Mouse (Mus musculus): ENCODE measurements around the gene Nek10. TPM values are rescaled to one million over a fixed set of nuclear protein-coding genes. Genes with fewer than 3 reads are reported as not detected.
A peak's percentile ranks its signal among the peaks of the same experiment; 100 is the strongest.

Gene Nek10
- polyA plus RNA-seq, 1 experiment from 2014 or later: 0.03 TPM

DNA sequence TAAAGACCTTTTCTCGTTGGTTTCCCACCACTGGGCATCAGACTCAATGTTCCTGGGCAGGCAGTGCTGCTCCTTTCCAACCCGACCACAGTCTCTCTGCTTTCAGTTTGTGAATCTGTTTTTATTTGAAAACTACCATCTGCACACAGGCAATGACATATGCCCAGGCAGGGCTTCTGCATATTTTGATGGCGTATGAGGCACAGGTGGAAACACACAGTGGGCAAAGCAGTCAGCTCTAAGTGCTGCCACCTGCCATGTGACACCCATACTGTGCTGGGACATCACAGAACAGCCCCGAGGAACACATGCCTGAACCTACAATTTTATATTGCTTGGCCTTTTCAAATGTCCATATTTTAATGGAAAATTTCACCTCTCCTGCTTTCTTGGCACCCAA lies 68.5 kb downstream of the Nek10 start:
- no peak overlapping the region for H3K27ac ChIP-seq
- H3K9ac ChIP-seq: no peak overlapping the region
- no peak for ATAC-seq (replicated peaks; ENCODE audit: insufficient number of reproducible peaks, insufficient read depth, low FRiP score, low read depth)
- no peaks in the 10 kb centered on the region for H3K4me1 ChIP-seq (replicated peaks)
- no peak overlapping the region for H3K4me2 ChIP-seq
- no peak overlapping the region for H3K4me3 ChIP-seq
- WGBS: 79% methylated on average over 4 of the region's 4 CpGs
- no peaks in the 10 kb centered on the region for H3K27me3 ChIP-seq
- no peaks in the 10 kb centered on the region for H3K36me3 ChIP-seq
- no peaks in the 10 kb centered on the region for H3K9me3 ChIP-seq (replicated peaks)

- no peak; the same call in 1 of the 2 replicates for ATAC-seq (replicated peaks; ENCODE audit: insufficient number of reproducible peaks, insufficient read depth, low FRiP score, low read depth)
- no peaks in the 10 kb centered on the region for H3K4me1 ChIP-seq (replicated peaks)
- WGBS: 4% methylated on average over 4 of the region's 4 CpGs
- no peaks in the 10 kb centered on the region for H3K36me3 ChIP-seq
- no peak overlapping the region for H3K9ac ChIP-seq
- no peaks in the 10 kb centered on the region for H3K9me3 ChIP-seq (replicated peaks)
- no peaks in the 10 kb centered on the region for H3K27me3 ChIP-seq
- no peak overlapping the region for H3K4me2 ChIP-seq
- no peak overlapping the region for H3K4me3 ChIP-seq
- no peak overlapping the region for H3K27ac ChIP-seq
Observed at GRCm38 (mm10) chr14:14893932-14894652, 90.9 kb downstream of the Nek10 start.

- no peaks in the 10 kb centered on the region for H3K4me1 ChIP-seq (replicated peaks)
- no peak overlapping the region for H3K4me3 ChIP-seq
- no peak for ATAC-seq (replicated peaks; ENCODE audit: insufficient number of reproducible peaks, insufficient read depth, low FRiP score, low read depth)
- no peak overlapping the region for H3K9ac ChIP-seq
- no peak overlapping the region for H3K4me2 ChIP-seq
- no peak overlapping the region for H3K27ac ChIP-seq
- H3K36me3 ChIP-seq: no peaks in the 10 kb centered on the region
- H3K27me3 ChIP-seq: no peaks in the 10 kb centered on the region
- no peaks in the 10 kb centered on the region for H3K9me3 ChIP-seq (replicated peaks)
Observed at GRCm38 (mm10) chr14:14894776-14895175, 91.6 kb downstream of the Nek10 start.

GRCm38 (mm10) chr14:14895363-14895762 lies 92.1 kb downstream of the Nek10 start:
- Histone ChIP-seq H3K36me3 (no peaks in the 10 kb centered on the region), H3K27ac (no peak overlapping the region), H3K4me2 (no peak overlapping the region), H3K27me3 (no peaks in the 10 kb centered on the region), H3K9ac (no peak overlapping the region), H3K4me1 (replicated peaks) (no peaks in the 10 kb centered on the region), H3K4me3 (no peak overlapping the region), H3K9me3 (replicated peaks) (no peaks in the 10 kb centered on the region)
- no peak for ATAC-seq (replicated peaks; ENCODE audit: insufficient number of reproducible peaks, insufficient read depth, low FRiP score, low read depth)
- WGBS: 38% methylated on average over 2 of the region's 2 CpGs

GRCm38 (mm10) chr14:14896399-14897136 lies 93.4 kb downstream of the Nek10 start:
- H3K9me3 ChIP-seq (replicated peaks): no peaks in the 10 kb centered on the region
- H3K27ac ChIP-seq: no peak overlapping the region
- no peaks in the 10 kb centered on the region for H3K27me3 ChIP-seq
- no peak for ATAC-seq (replicated peaks; ENCODE audit: insufficient number of reproducible peaks, insufficient read depth, low FRiP score, low read depth)
- no peak overlapping the region for H3K9ac ChIP-seq
- no peak overlapping the region for H3K4me3 ChIP-seq
- H3K36me3 ChIP-seq: no peaks in the 10 kb centered on the region
- no peaks in the 10 kb centered on the region for H3K4me1 ChIP-seq (replicated peaks)
- WGBS: 63% methylated on average over 3 of the region's 3 CpGs
- no peak overlapping the region for H3K4me2 ChIP-seq

DNA sequence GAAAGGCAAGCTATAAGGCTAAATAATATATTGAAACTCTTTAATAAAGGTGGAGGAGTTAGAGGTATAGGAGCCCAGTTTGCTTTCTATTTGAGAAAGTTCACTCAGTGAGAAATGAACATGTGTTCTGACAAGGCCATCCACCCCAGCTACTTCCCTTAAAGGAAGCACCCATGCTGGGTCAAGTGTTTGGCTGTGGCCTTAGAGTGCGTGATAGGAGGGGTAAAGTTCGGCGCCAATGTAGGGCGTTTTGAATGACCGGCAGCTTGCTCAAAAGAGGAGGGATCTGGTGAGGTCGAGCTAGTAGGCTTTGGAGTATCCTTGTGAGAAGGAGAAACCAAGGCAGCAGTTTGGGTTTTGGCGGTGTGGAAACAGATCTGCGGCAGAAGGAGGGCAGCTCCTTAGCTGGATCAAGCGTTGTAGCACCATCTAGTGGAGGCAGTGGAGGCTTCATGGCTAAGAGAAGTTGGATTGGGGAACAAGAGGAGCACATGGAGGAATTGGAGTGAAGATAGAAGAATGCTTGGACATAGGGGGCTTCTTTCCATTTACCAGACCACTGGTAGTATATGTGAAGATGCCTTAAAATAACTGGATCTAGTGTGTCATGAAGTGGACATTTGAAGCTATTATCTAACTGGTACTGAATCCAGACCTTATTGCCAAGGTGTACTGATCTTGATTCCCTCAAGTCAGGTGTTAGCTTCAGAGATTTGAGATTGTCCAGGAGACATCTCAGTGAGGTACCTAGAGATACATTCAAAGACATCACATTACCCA lies 101.7 kb downstream of the Nek10 start:
- H3K9me3 ChIP-seq (replicated peaks): no peaks in the 10 kb centered on the region
- no peak overlapping the region for H3K27ac ChIP-seq
- H3K36me3 ChIP-seq: no peaks in the 10 kb centered on the region
- peak overlapping the region; percentile 59 for H3K4me2 ChIP-seq
- H3K27me3 ChIP-seq: no peaks in the 10 kb centered on the region
- WGBS: 7% methylated on average over 9 of the region's 9 CpGs
- H3K4me3 ChIP-seq: peak overlapping the region; percentile 33
- H3K4me1 ChIP-seq (replicated peaks): no peaks in the 10 kb centered on the region
- ATAC-seq (replicated peaks; ENCODE audit: insufficient number of reproducible peaks, insufficient read depth, low FRiP score, low read depth): no peak; the same call in 1 of the 2 replicates
- no peak overlapping the region; the same call in 1 of the 2 replicates for H3K9ac ChIP-seq

DNA sequence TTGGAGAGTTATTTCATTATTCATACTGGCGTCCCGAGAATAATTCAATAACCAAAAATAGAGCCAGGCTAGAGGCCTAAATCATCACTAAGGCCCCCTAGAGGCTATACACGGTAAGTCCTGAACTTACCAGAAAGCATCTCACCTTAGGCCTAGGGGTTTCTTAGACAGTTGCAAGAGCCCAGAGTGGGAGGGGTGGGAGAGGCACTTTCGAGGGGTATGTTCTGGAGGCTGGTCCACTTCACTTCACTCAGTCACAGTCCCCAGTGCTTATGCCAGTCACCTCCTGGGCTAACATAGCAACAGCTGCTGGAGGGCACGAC lies 102.3 kb downstream of the Nek10 start:
- Histone ChIP-seq H3K36me3 (no peaks in the 10 kb centered on the region), H3K9ac (no peak overlapping the region), H3K4me2 (no peak overlapping the region), H3K27me3 (no peaks in the 10 kb centered on the region), H3K4me1 (replicated peaks) (no peaks in the 10 kb centered on the region), H3K4me3 (no peak overlapping the region), H3K27ac (no peak overlapping the region), H3K9me3 (replicated peaks) (no peaks in the 10 kb centered on the region)
- ATAC-seq (replicated peaks; ENCODE audit: insufficient number of reproducible peaks, insufficient read depth, low FRiP score, low read depth): no peak
- WGBS: 64% methylated on average over 5 of the region's 5 CpGs

DNA sequence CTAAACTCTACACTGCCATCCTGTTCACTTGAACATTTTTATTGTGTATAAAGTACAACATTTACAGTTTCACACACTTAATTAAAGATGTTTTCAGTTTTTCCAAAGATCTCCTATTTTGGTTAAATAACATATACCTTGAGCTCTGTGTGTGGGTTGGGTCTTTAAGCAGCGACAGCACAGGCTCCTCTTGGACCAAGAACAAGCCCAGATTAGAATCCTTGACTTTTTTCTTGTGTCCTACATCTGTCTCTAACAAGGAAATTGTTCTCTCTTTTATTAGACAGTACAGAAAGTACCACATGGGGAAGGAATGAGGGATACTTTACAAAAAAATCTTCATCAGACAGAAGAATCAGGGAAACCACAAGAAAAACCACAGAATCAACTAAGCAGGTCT lies 122.4 kb downstream of the Nek10 start:
- ATAC-seq (replicated peaks; ENCODE audit: insufficient number of reproducible peaks, insufficient read depth, low FRiP score, low read depth): no peak
- Histone ChIP-seq H3K36me3 (no peaks in the 10 kb centered on the region), H3K4me2 (no peak overlapping the region), H3K9me3 (replicated peaks) (no peaks in the 10 kb centered on the region), H3K4me3 (no peak overlapping the region), H3K9ac (no peak overlapping the region), H3K27ac (no peak overlapping the region), H3K27me3 (no peaks in the 10 kb centered on the region), H3K4me1 (replicated peaks) (no peaks in the 10 kb centered on the region)
- 65% methylated on average over 1 of the region's 1 CpGs for WGBS

- no peaks in the 10 kb centered on the region for H3K36me3 ChIP-seq
- WGBS: 74% methylated on average over 2 of the region's 2 CpGs
- no peaks in the 10 kb centered on the region for H3K4me1 ChIP-seq (replicated peaks)
- H3K4me3 ChIP-seq: no peak overlapping the region
- H3K27me3 ChIP-seq: no peaks in the 10 kb centered on the region
- no peak for ATAC-seq (replicated peaks; ENCODE audit: insufficient number of reproducible peaks, insufficient read depth, low FRiP score, low read depth)
- no peak overlapping the region for H3K27ac ChIP-seq
- H3K4me2 ChIP-seq: no peak overlapping the region
- H3K9me3 ChIP-seq (replicated peaks): no peaks in the 10 kb centered on the region
- no peak overlapping the region for H3K9ac ChIP-seq
Observed at GRCm38 (mm10) chr14:14927559-14927958, 124.3 kb downstream of the Nek10 start.

DNA sequence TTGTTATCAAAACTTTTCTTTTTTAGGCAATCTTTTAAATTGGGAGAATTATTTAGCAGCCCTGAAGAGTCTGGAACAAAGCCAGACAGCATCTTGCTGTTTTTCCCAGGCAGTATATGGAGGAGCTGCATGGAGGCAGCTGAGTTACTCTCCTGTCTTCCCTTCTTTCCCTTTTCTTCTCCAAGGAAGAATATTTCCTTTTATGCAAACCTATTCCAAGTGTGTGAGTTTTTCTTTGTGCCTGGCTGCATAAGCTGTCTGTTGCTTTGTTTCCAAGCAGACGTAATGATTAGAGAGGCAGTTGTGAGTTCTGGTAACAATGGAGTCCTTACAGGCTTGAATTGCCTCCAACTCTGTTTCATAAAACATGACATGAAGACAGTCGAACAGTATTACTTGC lies 131.8 kb downstream of the Nek10 start:
- Histone ChIP-seq H3K4me3 (no peak overlapping the region), H3K27ac (no peak overlapping the region), H3K9me3 (replicated peaks) (no peaks in the 10 kb centered on the region), H3K27me3 (no peaks in the 10 kb centered on the region), H3K4me1 (replicated peaks) (no peaks in the 10 kb centered on the region), H3K4me2 (no peak overlapping the region), H3K36me3 (no peaks in the 10 kb centered on the region), H3K9ac (no peak overlapping the region)
- WGBS: 66% methylated on average over 2 of the region's 2 CpGs
- ATAC-seq (replicated peaks; ENCODE audit: insufficient number of reproducible peaks, insufficient read depth, low FRiP score, low read depth): no peak

DNA sequence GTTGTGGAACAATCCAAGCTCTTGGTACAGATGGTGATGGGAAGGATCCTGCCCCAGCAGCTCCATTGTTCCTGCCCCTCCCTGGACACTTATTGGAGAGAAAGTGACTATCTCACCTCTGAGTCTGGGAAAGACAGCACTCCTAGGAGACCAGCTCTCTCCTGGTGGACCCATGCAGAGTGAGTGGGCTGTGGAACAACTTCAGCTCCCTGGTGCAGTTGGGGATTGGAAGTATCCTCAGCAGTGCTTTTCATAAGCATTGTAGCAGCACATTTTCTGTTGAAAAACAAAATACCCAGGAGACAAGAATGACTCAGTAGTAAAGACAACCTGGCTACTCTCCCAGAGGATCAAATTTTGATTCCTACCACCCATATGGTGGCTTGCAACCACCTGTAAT lies 142.7 kb downstream of the Nek10 start:
- H3K9ac ChIP-seq: no peak overlapping the region
- no peak overlapping the region for H3K4me3 ChIP-seq
- no peak overlapping the region for H3K4me2 ChIP-seq
- H3K27ac ChIP-seq: no peak overlapping the region
- no peaks in the 10 kb centered on the region for H3K4me1 ChIP-seq (replicated peaks)
- ATAC-seq (replicated peaks; ENCODE audit: insufficient number of reproducible peaks, insufficient read depth, low FRiP score, low read depth): no peak
- no peaks in the 10 kb centered on the region for H3K27me3 ChIP-seq
- H3K9me3 ChIP-seq (replicated peaks): no peaks in the 10 kb centered on the region
- no peaks in the 10 kb centered on the region for H3K36me3 ChIP-seq
